Mouse (Mus musculus): ENCODE measurements around the gene Tm2d1.

Tm2d1 gene

GRCm38 (mm10) chr4:98321371-98322111 lies 61.6 kb downstream of the Tm2d1 start:
- peak; percentile 5 for DNase-seq (ENCODE audit: low read depth)

GRCm38 (mm10) chr4:98318769-98319168 lies 64.3 kb downstream of the Tm2d1 start:
- DNase-seq (ENCODE audit: low read depth), result no peak

GRCm38 (mm10) chr4:98317149-98317548 lies 66.0 kb downstream of the Tm2d1 start:
- no peak for DNase-seq (ENCODE audit: low read depth)

Data from c-Kit-positive CD71-negative TER-119-negative erythroid progenitor cells, embryonic 14.5 days (primary cell).